Mouse (Mus musculus): ENCODE results near the gene Fastk. TPM values are rescaled to one million over a fixed set of nuclear protein-coding genes. Genes with fewer than 3 reads are reported as not detected.

Gene Fastk
- polyA plus RNA-seq, 1 experiment: 148 TPM

- peak overlapping the region; percentile 99 for H3K4me3 ChIP-seq (ENCODE audit: insufficient read depth, low read depth, low read length)
- H3K27ac ChIP-seq (replicated peaks; ENCODE audit: low read depth, low read length): no peak overlapping the region; the same call in 1 of the 2 replicates
- peaks cover 19% of the 10 kb centered on the region; the same call in 1 of the 2 replicates for H3K4me1 ChIP-seq (ENCODE audit: control insufficient read depth, insufficient read depth, insufficient read length, low read length)
Observed at GRCm38 (mm10) chr5:24443927-24444326, 1.2 kb downstream of the Fastk start.

DNA sequence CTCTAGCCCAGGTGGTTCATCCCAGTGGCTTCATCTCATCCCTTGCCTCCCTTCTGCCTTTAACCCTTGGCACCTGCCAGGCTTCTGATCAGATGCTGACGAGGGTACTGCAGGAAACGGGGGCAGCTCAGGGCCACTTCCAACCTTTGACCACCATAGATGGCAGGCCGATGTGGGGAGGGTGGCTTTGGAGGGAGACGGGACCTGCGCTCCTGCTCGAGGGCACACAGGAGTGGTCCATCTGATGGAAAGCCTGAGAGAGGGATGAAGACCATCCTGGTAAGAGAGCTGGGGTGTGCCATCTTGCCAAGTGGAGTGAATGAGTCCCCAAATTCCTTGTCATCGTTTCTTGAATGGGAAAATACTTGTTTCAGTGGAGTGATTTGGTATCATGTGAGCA, 1.9 kb downstream of the Fastk start:
- Histone ChIP-seq H3K4me3 (ENCODE audit: insufficient read depth, low read depth, low read length) (no peak overlapping the region), H3K4me1 (ENCODE audit: control insufficient read depth, insufficient read depth, insufficient read length, low read length) (peaks cover 19% of the 10 kb centered on the region; the same call in 1 of the 2 replicates)

GRCm38 (mm10) chr5:24442029-24442428, 3.1 kb downstream of the Fastk start:
- Histone ChIP-seq H3K4me3 (ENCODE audit: insufficient read depth, low read depth, low read length) (no peak overlapping the region), H3K27ac (replicated peaks; ENCODE audit: low read depth, low read length) (no peak overlapping the region), H3K4me1 (ENCODE audit: control insufficient read depth, insufficient read depth, insufficient read length, low read length) (peaks cover 17% of the 10 kb centered on the region; the same call in 1 of the 2 replicates)

More for the DNA sequence above, 1.9 kb downstream of the Fastk start:
- H3K27ac ChIP-seq (replicated peaks; ENCODE audit: low read depth, low read length): no peak overlapping the region

DNA sequence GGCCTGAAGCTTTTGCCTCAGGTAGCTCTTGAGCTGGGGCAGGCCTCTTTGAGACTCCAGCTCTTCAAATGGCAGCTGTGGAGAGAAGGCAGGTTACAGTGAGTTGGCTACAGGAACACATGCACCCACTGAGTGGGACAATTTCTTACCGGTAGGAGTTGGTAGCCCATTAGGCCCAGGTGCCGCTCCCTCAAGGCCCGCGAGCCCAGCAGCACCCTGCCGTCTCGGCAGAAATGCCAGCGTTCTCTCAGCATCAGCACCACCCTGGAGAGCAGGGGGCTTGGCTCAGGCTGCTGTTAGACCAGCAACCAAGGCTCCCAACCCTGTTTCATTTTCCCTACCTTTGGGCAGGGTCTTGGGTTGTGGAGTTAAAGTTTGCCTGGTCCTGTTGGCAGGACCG, 3.9 kb downstream of the Fastk start:
- H3K27ac ChIP-seq (replicated peaks; ENCODE audit: low read depth, low read length): no peak overlapping the region
- peaks cover 17% of the 10 kb centered on the region; the same call in 1 of the 2 replicates for H3K4me1 ChIP-seq (ENCODE audit: control insufficient read depth, insufficient read depth, insufficient read length, low read length)
- no peak overlapping the region for H3K4me3 ChIP-seq (ENCODE audit: insufficient read depth, low read depth, low read length)

GRCm38 (mm10) chr5:24433993-24434392, 11.1 kb downstream of the Fastk start:
- Histone ChIP-seq H3K4me1 (ENCODE audit: control insufficient read depth, insufficient read depth, insufficient read length, low read length) (no peaks in the 10 kb centered on the region), H3K27ac (replicated peaks; ENCODE audit: low read depth, low read length) (no peak overlapping the region), H3K4me3 (ENCODE audit: insufficient read depth, low read depth, low read length) (no peak overlapping the region)

- Histone ChIP-seq H3K4me1 (ENCODE audit: control insufficient read depth, insufficient read depth, insufficient read length, low read length) (0 out of 2 replicates have a peak, but pooled peaks cover 6% of the 10 kb centered on the region), H3K27ac (replicated peaks; ENCODE audit: low read depth, low read length) (no peak overlapping the region), H3K4me3 (ENCODE audit: insufficient read depth, low read depth, low read length) (no peak overlapping the region)
Observed at GRCm38 (mm10) chr5:24428596-24428995, 16.5 kb downstream of the Fastk start.

GRCm38 (mm10) chr5:24427981-24428402, 17.1 kb downstream of the Fastk start:
- Histone ChIP-seq H3K4me1 (ENCODE audit: control insufficient read depth, insufficient read depth, insufficient read length, low read length) (0 out of 2 replicates have a peak, but pooled peaks cover 6% of the 10 kb centered on the region), H3K27ac (replicated peaks; ENCODE audit: low read depth, low read length) (no peak overlapping the region), H3K4me3 (ENCODE audit: insufficient read depth, low read depth, low read length) (no peak overlapping the region)

GRCm38 (mm10) chr5:24427285-24427633, 17.8 kb downstream of the Fastk start:
- Histone ChIP-seq H3K4me3 (ENCODE audit: insufficient read depth, low read depth, low read length) (no peak overlapping the region), H3K4me1 (ENCODE audit: control insufficient read depth, insufficient read depth, insufficient read length, low read length) (0 out of 2 replicates have a peak, but pooled peaks cover 6% of the 10 kb centered on the region)

DNA sequence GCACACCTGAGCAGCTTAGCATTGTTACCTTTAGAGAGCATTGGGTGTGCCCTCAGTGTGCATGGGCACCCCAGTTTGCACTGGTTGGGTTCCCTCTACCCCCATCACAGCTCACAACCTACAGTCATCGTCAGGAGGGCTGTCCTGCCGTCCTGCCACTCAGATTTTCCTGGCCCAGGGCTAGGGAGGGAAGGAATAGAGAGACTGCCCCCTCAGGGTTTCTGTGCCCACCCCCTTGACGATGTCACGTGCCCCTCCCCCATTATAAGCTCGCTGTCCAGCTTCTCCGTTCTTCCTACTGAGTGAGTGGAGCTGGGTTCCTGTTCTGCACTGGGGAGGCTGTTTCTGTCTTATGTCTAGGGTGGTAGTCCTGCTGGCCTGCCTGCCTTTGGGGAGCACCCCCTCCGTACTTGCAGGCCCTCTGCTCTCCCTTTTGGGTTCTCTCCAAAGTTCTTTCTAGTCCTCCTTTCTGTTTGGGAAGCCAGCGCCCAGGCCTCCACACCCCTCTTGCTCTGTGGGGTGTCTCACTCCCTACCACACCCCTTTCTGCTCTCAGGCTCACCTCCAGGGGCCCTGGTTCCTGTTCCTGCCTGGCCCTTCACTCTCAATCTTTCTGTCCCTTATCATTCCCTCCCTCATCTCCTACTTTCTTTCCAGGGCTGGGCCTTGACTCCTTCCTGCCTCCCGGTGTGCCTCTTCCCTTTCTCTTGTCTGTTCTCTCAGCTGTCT, 18.4 kb downstream of the Fastk start:
- Histone ChIP-seq H3K4me3 (ENCODE audit: insufficient read depth, low read depth, low read length) (peak overlapping the region; percentile 89; the same call in 1 of the 2 replicates), H3K27ac (replicated peaks; ENCODE audit: low read depth, low read length) (no peak overlapping the region), H3K4me1 (ENCODE audit: control insufficient read depth, insufficient read depth, insufficient read length, low read length) (0 out of 2 replicates have a peak, but pooled peaks cover 6% of the 10 kb centered on the region)

More at GRCm38 (mm10) chr5:24427285-24427633, 17.8 kb downstream of the Fastk start:
- H3K27ac ChIP-seq (replicated peaks; ENCODE audit: low read depth, low read length): no peak overlapping the region

- Histone ChIP-seq H3K4me3 (ENCODE audit: insufficient read depth, low read depth, low read length) (peak overlapping the region; percentile 89), H3K27ac (replicated peaks; ENCODE audit: low read depth, low read length) (no peak overlapping the region), H3K4me1 (ENCODE audit: control insufficient read depth, insufficient read depth, insufficient read length, low read length) (0 out of 2 replicates have a peak, but pooled peaks cover 6% of the 10 kb centered on the region)
Observed at GRCm38 (mm10) chr5:24426037-24426432, 19.1 kb downstream of the Fastk start.

DNA sequence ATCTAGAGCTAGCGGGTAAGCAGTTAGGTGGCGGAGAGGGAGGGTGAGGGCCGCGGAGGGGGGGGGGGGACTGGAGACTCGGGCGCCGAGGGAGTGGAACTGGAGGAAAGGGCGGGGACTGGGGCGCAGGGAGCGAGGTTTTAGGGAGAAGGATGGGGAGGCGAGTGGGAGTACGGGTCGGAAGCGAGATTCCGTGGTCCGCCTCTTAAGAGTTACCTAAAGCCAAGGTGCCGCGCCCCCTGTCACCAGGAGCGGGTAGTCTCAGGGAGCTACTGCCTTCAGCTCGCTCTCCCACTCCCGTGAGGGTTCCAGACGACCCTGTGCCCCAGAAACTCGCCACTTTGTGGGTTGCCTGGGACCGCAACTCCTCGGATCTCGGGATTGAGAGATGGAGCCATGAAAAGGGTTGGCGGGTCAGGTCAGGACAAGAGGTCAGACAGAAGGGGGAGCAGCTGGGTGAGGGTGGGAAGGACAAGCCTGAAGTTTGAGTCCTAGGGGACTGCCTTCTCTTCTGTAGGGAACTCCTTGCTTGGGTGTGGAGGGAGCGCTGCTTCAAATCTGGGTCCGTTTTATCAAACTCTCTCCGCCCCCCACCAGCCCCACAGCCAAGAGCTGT, 19.6 kb downstream of the Fastk start:
- peak overlapping the region; percentile 56 for H3K27ac ChIP-seq (replicated peaks; ENCODE audit: low read depth, low read length)
- 0 out of 2 replicates have a peak, but pooled peaks cover 6% of the 10 kb centered on the region for H3K4me1 ChIP-seq (ENCODE audit: control insufficient read depth, insufficient read depth, insufficient read length, low read length)

GRCm38 (mm10) chr5:24424861-24425411, 20.2 kb downstream of the Fastk start:
- peak overlapping the region; percentile 99 for H3K27ac ChIP-seq (replicated peaks; ENCODE audit: low read depth, low read length)

More for the DNA sequence above, 19.6 kb downstream of the Fastk start:
- H3K4me3 ChIP-seq (ENCODE audit: insufficient read depth, low read depth, low read length): peak overlapping the region; percentile 89

GRCm38 (mm10) chr5:24424004-24424781, 20.9 kb downstream of the Fastk start:
- Histone ChIP-seq H3K27ac (replicated peaks; ENCODE audit: low read depth, low read length) (peak overlapping the region; percentile 99), H3K4me3 (ENCODE audit: insufficient read depth, low read depth, low read length) (peak overlapping the region; percentile 89), H3K4me1 (ENCODE audit: control insufficient read depth, insufficient read depth, insufficient read length, low read length) (0 out of 2 replicates have a peak, but pooled peaks cover 6% of the 10 kb centered on the region)

More at GRCm38 (mm10) chr5:24424861-24425411, 20.2 kb downstream of the Fastk start:
- Histone ChIP-seq H3K4me1 (ENCODE audit: control insufficient read depth, insufficient read depth, insufficient read length, low read length) (0 out of 2 replicates have a peak, but pooled peaks cover 6% of the 10 kb centered on the region), H3K4me3 (ENCODE audit: insufficient read depth, low read depth, low read length) (peak overlapping the region; percentile 89)

- Histone ChIP-seq H3K4me1 (ENCODE audit: control insufficient read depth, insufficient read depth, insufficient read length, low read length) (0 out of 2 replicates have a peak, but pooled peaks cover 6% of the 10 kb centered on the region), H3K4me3 (ENCODE audit: insufficient read depth, low read depth, low read length) (peak within 1 kb of the TSS; percentile 89), H3K27ac (replicated peaks; ENCODE audit: low read depth, low read length) (peak within 1 kb of the TSS; percentile 99)
Observed at GRCm38 (mm10) chr5:24423129-24424003, 21.7 kb downstream of the Fastk start, which contains the start of the genes Cdk5 and Slc4a2. Cdk5 (minus strand) TSS chr5:24423530. Slc4a2 (plus strand) TSS chr5:24423837.

All from brown adipose tissue, adult 24 weeks (tissue).